Mouse (Mus musculus): ENCODE measurements at regions not wholly inside any gene's neighbourhood (a gene's known extent, or its start where the extent isn't known, plus 50 kb on each side); places are given as distances from the start of the nearest gene placed in this dataset.
A peak's percentile ranks its signal among the peaks of the same experiment; 100 is the strongest.

GRCm38 (mm10) chr12:106514057-106514456, 504.0 kb downstream of the Vrk1 start:
- no peak for DNase-seq

DNA sequence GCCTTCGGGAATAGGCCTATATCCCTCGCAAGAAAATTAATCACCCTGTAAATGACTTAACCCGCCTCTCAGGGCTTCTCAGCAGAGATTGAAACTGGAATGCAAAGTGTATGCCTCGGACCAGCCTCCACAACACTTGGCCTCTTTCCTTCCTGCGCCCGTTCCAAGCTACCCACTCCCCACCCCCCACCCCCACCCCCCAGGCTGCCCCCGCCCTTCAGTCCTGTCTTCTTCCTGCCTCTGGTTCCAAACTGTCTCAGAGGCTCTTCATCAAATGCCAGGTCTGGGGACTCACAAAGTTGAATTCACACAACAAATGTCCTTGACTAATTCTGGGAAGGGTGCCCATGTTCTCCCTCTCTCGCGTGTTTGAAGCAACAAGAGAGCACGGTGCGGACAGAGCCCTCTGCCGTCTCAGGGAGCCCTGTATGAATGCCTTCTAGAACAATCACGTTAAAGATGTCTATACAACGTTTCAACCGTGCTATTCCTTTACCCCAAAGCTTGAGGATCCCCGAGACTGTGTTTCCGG, 505.3 kb downstream of the Vrk1 start:
- no peak for DNase-seq

- no peak for DNase-seq
Observed at GRCm38 (mm10) chr12:106519141-106519540, 509.1 kb downstream of the Vrk1 start.

DNA sequence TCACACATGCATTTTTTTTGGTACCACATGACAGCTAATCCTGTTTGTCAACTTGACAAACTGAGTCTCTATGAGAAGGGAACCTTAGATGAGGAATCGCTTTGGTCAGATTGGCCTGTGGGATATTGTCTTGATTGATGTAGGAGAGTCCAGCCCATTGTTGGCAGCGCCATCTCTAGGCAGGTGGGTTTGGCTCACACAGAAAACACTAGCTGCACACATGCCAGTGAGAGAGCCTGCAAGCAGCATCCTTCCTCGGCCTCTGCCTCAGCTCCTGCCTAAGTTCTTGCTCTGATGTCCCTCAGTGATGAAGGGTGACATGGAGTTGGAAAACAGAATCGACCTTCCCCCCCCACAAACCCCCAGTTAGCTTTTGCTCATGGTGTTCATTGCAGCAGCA, 514.4 kb downstream of the Vrk1 start:
- DNase-seq, result no peak

GRCm38 (mm10) chr12:106527116-106527515, 517.1 kb downstream of the Vrk1 start:
- no peak for DNase-seq

DNA sequence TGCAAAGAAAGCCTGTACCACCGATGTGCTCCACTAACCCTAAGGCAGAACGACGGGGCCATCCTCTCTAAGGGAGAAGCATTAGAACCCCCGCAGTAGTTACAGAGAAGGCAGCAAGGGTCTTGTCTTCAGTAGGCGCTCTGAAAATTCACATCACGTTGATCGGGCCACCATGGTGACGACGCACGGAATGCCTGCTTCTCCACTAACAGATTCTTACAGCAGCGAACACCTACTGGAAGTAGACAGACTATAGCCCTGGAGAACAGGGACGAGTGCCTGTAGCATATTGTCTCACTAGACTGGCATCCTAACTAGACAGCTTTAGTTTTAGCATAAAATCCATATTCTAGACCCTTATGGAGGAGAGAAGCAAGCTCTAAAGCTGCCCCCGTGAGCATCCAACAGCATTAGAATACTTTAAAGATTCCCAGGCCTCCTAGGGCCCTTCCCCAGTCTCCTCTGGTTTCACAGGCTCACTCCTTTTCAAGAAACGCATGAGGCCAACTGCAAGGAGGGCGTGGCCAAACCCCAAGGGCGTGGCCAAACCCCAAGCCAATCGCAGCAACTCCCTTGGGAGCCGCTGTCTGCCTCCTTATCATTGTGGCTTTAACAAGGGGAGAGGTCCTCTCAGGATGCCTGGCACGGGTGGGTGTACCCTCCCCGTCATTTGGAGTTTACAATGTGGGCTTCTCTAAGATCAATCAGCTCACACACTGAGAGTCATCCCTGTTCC, 517.8 kb downstream of the Vrk1 start:
- DNase-seq, result peak; percentile 66

DNA sequence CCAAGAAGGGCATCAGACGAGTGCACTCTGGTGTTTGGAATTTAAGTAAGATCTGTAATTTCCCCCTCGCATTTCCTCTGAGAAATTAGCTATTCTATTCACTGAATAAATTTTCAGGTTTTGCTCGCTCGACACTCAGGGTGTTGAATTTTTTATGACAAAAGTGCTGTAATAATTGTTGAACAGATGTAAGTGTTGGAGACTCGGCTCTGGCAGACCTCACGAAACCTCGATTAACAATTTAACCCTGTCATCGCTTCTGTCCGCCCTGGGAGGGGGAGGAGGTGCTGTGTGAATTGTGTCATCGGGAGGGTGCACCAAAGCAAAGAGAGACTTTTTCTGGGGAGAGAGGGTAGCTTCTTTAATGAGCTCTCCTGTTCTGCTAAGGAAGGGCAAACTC, 518.5 kb downstream of the Vrk1 start:
- DNase-seq, result no peak

DNA sequence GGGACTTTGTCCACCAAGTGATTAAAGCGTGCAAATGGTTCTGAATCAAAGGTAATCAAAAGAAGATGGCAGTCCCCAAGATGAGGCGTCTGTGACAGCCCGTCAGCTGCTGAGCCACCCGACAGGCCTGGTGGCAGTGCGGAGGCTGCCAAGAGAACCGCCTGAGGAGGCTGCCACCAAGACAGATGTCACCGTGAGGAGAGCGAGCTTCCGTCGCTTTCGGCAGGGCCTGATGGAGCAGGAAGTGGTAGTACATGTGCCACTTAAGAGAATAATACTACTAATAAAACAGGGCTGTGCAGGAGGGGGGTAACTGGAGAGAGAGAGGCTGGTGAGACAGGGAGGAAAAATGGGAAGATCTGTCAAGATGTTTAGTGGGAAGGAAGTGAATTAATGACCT, 519.1 kb downstream of the Vrk1 start:
- DNase-seq, result no peak

- no peak for DNase-seq
Observed at GRCm38 (mm10) chr12:106535086-106535485, 525.1 kb downstream of the Vrk1 start.

- peak; percentile 44 for DNase-seq
Observed at GRCm38 (mm10) chr12:106535628-106536288, 525.7 kb downstream of the Vrk1 start.

GRCm38 (mm10) chr12:106536289-106536636, 526.2 kb downstream of the Vrk1 start:
- DNase-seq, result no peak

- DNase-seq, result no peak
Observed at GRCm38 (mm10) chr12:106540003-106540402, 530.0 kb downstream of the Vrk1 start.

GRCm38 (mm10) chr12:106559566-106559965, 549.5 kb downstream of the Vrk1 start:
- DNase-seq, result no peak

GRCm38 (mm10) chr12:106565263-106565681, 555.2 kb downstream of the Vrk1 start:
- DNase-seq, result no peak

GRCm38 (mm10) chr12:106566361-106566760, 556.3 kb downstream of the Vrk1 start:
- no peak for DNase-seq

DNA sequence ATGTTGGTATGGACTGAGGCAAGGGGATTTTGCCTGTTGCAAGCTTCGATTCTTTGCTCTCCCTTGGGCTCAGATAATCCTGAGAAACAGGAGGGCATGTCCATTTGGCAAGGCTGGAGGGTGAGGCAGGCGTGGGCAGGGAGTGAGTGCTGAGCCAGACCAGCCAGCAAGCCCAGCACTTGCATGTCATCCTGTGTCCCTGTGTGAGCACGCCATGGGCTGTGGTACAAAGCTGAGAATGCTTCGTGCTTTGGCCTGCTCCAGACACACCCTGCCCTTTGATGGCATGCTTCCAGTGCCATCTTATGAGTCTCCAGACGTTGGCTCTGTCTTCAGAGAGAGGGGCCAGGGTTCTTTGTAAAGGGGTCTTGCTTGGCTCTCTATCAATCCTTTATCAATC, 557.1 kb downstream of the Vrk1 start:
- DNase-seq, result no peak

GRCm38 (mm10) chr12:106568541-106569085, 558.6 kb downstream of the Vrk1 start:
- DNase-seq, result no peak

DNA sequence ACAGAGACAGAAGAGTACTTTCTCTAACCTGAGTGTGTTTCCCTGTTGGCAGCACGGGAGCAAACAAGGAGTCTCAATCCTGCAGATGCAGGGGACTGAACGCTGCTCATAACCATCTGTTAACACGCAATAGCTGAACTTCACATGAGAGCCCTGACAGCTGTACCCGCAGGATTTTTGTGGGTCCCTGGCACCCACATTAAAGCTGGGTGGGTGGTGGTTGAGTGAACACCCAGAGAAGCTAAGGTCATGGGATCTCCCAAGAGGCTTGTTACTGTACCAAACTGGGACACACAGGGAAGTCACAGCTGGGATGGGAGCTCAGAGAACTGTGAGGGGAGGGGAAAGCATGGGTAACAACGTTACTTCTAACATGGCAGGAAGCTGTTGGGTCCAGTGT, 562.9 kb downstream of the Vrk1 start:
- DNase-seq, result no peak

GRCm38 (mm10) chr12:106582760-106583159, 572.7 kb downstream of the Vrk1 start:
- DNase-seq, result no peak

DNA sequence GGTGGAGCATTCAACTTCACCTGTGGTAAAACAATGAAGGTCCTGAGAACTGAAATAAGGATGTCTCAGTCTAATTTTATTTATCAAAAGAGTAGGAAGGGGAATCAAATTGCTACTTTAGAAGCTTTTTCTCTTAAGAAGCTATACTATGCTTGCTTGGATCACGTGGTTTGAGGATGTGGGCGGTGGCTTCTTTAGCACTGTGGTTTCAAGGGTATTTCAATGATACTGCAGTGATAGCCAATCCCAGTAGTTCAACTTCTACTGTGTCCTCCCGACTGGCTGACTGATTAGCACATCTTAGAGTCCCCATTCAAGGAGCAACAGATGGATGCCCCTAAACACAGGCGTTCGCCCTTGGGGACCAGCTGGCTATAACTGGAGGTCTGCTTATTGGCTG, 575.6 kb downstream of the Vrk1 start:
- DNase-seq, result no peak

DNA sequence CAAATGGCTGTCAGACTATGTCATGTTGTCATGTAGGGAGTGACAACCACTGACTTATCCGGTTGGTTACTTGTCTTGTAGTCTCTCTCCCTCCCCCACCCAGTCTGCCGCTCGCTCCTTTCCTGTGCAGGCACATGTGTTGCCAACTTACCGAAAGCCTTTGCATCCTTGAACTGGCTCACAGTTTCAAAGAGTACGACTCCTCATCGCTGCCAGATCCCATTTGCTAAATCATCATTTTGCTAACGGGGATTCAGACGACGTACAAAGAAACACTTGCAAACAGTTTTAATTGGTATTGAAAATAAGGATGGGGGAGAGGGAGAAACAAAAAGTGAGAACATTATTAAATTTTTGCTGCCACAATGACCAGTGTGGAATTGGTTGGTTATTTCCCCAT, 582.7 kb downstream of the Vrk1 start:
- peak; percentile 79 for DNase-seq

DNA sequence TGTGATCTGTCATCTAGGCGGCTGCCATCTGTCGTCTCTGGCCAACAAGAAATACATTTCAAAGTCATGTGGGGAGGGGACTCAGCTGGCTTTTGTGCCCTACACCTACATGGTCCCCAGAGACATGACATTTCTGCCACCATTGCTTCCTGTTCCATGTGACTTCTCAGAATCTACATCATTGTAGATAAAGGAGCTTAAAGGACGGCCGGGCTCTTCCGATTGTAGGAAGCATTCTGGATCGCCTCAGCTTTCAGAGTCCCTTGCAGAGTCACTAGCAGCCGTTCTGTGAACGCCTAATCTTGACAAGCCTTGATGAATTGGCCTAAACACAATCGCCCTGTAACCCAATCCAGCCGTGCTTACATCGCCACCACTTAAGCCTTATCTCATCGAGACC, 587.6 kb downstream of the Vrk1 start:
- DNase-seq, result peak; percentile 27

GRCm38 (mm10) chr12:106607240-106607639, 597.2 kb downstream of the Vrk1 start:
- DNase-seq, result no peak

DNA sequence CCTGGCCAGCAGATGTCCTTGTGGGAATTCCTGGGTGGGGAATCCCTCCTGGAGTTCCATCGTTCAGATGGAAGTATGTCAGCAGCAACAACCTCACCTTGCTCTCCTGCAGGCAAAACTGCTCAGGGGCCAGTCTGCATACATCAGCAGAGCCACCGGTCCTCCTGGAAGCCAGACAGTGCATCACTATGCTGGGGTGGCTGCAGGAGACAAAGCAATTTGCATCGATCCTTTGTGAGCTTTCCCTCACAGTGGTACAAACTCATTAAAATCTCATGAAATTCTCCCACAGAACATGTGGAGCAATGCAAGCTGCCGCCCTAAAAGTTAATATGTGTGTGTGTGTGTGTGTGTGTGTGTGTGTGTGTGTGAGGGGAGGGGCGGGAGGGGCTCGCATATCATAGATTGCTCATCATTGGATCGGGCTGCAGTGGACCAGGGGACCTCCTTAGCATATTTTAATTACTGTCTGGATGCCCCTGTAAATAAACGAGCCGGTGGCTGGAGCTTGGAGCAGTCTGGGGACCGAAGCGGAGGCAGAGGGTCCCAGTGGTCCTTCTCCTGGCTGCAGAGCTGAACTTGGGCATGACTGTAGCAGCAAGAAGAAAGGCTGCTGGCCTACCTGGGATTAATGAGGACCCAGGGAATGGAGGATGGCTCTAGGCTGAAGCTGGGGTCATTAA, 597.8 kb downstream of the Vrk1 start:
- peak; percentile 8 for DNase-seq
